In the genomic region with DNA sequence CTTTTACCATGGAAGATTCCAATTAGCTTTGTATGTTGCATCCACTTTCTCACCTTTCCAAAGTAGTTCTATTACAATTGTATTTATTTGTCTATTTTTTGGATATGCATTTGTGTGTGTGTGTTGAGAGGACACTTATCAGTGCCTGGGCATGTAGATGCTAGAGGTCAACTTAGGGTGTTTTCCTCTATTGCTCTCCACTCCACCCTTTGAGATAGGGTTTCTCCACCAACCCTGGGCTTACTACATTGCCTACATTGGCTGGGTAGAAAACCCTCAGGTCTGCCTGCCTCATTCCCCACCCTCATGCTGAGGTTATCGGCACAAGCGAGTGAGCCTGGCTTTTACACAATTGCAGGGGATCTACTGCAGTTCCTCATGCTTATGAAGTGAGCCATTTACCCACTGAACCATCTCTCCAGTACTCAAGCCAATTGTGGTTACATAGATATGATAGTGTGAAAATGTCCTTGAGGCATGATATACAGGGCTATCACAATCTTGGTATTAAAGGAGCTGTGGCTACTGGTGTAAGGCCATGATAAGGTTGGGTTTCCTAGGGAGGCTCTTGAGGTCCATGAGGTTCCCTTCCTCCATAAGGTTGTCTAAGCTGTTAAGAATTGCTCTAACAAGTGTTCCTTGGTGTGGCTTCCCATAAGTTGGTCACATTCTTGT, we compare ENCODE assay signal across 26 mouse cellular contexts.
DNase-seq lines count a peak whose midpoint lies in the region; ATAC-seq lines count a peak whose summit lies in the region.
"Had no signal": no experiment of that assay in that cellular context is flagged by ENCODE, and none has a peak within 500 bp of the region (broad histone marks: within the 10 kb centered on the region; RNA-seq: fewer than 3 reads in every experiment).

No protein-coding gene starts in this region.

- H3K4me2 ChIP-seq in liver, embryonic 12.5 days, result no peak overlapping the region
- no peak overlapping the region for H3K4me2 ChIP-seq in liver, embryonic 15.5 days
- H3K4me2 ChIP-seq: embryonic facial prominence, embryonic 13.5 days; forebrain, embryonic 12.5 days; forebrain, embryonic 15.5 days; heart, embryonic 11.5 days; hindbrain, embryonic 12.5 days; hindbrain, embryonic 15.5 days had no signal

- H3K4me3 ChIP-seq in liver, embryonic 12.5 days, result no peak overlapping the region
- H3K4me3 ChIP-seq in liver, embryonic 15.5 days (replicated peaks), result no peak overlapping the region
- H3K4me3 ChIP-seq: embryonic facial prominence, embryonic 10.5 days; embryonic facial prominence, embryonic 13.5 days; erythroblast, embryonic 14.5 days; forebrain, embryonic 12.5 days; forebrain, embryonic 15.5 days; hindbrain, embryonic 12.5 days; hindbrain, embryonic 15.5 days had no signal

- ATAC-seq in liver, embryonic 12.5 days, result peak; percentile 75
- peak; percentile 77 for ATAC-seq in liver, embryonic 15.5 days (ENCODE audit: insufficient read depth)
- ATAC-seq: forebrain, embryonic 15.5 days had no signal

- WGBS in liver, embryonic 12.5 days (ENCODE audit: insufficient replicate concordance), result 56% methylated on average over 2 of the region's 2 CpGs
- WGBS in liver, embryonic 15.5 days (ENCODE audit: insufficient replicate concordance), result 59% methylated on average over 2 of the region's 2 CpGs

- H3K27me3 ChIP-seq in liver, embryonic 12.5 days (replicated peaks), result no peaks in the 10 kb centered on the region
- no peaks in the 10 kb centered on the region for H3K27me3 ChIP-seq in liver, embryonic 15.5 days
- H3K27me3 ChIP-seq: CH12.LX; embryonic facial prominence, embryonic 13.5 days; forebrain, embryonic 12.5 days; forebrain, embryonic 15.5 days; hindbrain, embryonic 12.5 days; hindbrain, embryonic 15.5 days had no signal

- no peak overlapping the region for H3K9ac ChIP-seq in liver, embryonic 12.5 days
- H3K9ac ChIP-seq in liver, embryonic 15.5 days, result no peak overlapping the region
- H3K9ac ChIP-seq: embryonic facial prominence, embryonic 13.5 days; forebrain, embryonic 12.5 days; forebrain, embryonic 15.5 days; hindbrain, embryonic 12.5 days; hindbrain, embryonic 15.5 days had no signal

- peak; percentile 18 for DNase-seq in MEL-GATA-1-ER (ENCODE audit: extremely low read depth, low read depth)
- DNase-seq in kidney, postnatal 25 days, result no peak
- DNase-seq in gastrocnemius, postnatal 10 days, result no peak
- no peak for DNase-seq in gastrocnemius, postnatal 4 days (ENCODE audit: low spot score in 2 of 2)
- DNase-seq: adrenal gland, adult 2 months; adrenal gland, postnatal 14 days; B cell, adult 2 months; cerebellum, adult 11 months; cerebellum, adult 2 months; cerebellum, adult 9-11 months; cerebellum, postnatal 25 days; embryo, embryonic 11 days; gastrocnemius, postnatal 36 days; heart, adult 11 months had no signal

- no peaks in the 10 kb centered on the region for H3K4me1 ChIP-seq in liver, embryonic 12.5 days
- no peaks in the 10 kb centered on the region for H3K4me1 ChIP-seq in liver, embryonic 15.5 days (replicated peaks)
- H3K4me1 ChIP-seq: embryonic facial prominence, embryonic 13.5 days; forebrain, embryonic 12.5 days; forebrain, embryonic 15.5 days; hindbrain, embryonic 12.5 days; hindbrain, embryonic 15.5 days had no signal

- no peaks in the 10 kb centered on the region for H3K9me3 ChIP-seq in liver, embryonic 12.5 days (replicated peaks)
- H3K9me3 ChIP-seq in liver, embryonic 15.5 days (replicated peaks), result no peaks in the 10 kb centered on the region
- H3K9me3 ChIP-seq: embryonic facial prominence, embryonic 10.5 days; embryonic facial prominence, embryonic 13.5 days; forebrain, embryonic 12.5 days; forebrain, embryonic 15.5 days; G1E; hindbrain, embryonic 15.5 days had no signal

- no peaks in the 10 kb centered on the region for H3K36me3 ChIP-seq in liver, embryonic 12.5 days
- H3K36me3 ChIP-seq in liver, embryonic 15.5 days (replicated peaks), result no peaks in the 10 kb centered on the region
- H3K36me3 ChIP-seq: embryonic facial prominence, embryonic 10.5 days; embryonic facial prominence, embryonic 13.5 days; forebrain, embryonic 12.5 days; forebrain, embryonic 15.5 days; G1E; hindbrain, embryonic 12.5 days; hindbrain, embryonic 15.5 days had no signal

- H3K27ac ChIP-seq in liver, embryonic 12.5 days, result no peak overlapping the region
- H3K27ac ChIP-seq in liver, embryonic 15.5 days (replicated peaks), result no peak overlapping the region
- H3K27ac ChIP-seq: embryonic facial prominence, embryonic 10.5 days; embryonic facial prominence, embryonic 13.5 days; forebrain, embryonic 12.5 days; forebrain, embryonic 15.5 days; hindbrain, embryonic 12.5 days; hindbrain, embryonic 15.5 days had no signal
